Mouse (Mus musculus) CD8-positive naive resting alpha-beta T cell, adult 2 months (primary cell): ENCODE results near the gene Slc5a10.

Experiments
- DNase-seq, 2 experiments: peaks; one replicate each; pipeline ENCODE4 v3.0.0; 2022; ENCODE audit warnings: low read depth in 2 of 2, low spot score in 2 of 2

Gene Slc5a10

GRCm38 (mm10) chr11:61669492-61670490 is 50.8 kb downstream of the Slc5a10 start:
- DNase-seq: no peak

GRCm38 (mm10) chr11:61667782-61668181 is 52.8 kb downstream of the Slc5a10 start:
- DNase-seq: no peak

- no peak for DNase-seq
Measured at GRCm38 (mm10) chr11:61667248-61667647, 53.4 kb downstream of the Slc5a10 start.

DNA sequence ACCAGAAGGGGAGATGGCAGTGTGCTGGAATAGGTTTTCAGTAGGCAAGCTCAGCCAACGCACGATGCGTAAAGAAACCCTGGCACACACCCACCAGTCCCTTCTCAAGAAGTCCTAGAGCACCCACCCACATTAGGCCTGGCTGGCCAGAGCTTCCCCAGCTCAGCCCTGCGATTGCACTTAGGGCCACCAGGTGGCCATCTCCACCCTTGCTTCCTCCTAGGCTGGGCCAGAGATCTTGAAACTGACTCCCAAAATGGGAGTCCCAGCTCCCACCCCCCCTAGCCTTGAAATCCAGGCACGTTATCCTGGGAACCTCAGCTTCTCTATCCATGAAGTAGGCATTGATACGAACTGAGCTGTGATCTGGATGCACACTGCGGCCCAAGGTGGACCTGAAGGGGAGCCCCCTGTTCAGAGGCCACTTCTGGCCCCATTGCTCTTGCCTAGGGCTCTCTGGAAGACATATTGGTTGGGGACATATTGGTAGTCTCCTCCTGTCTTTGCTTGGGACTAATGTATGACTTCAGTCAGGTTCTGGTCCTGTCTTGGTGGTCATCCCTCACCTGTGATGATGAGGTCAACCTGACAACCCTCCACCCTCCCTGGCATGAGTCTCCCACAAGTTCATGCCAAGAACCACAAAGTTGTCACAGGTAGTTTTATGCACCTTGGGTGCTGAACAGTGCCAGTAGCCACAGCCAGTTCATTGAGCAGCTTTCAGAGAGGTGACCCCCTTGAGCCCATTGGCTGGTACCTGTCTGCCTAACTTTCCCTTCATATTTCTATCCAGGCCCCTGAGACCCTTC is 54.4 kb downstream of the Slc5a10 start:
- no peak for DNase-seq

DNA sequence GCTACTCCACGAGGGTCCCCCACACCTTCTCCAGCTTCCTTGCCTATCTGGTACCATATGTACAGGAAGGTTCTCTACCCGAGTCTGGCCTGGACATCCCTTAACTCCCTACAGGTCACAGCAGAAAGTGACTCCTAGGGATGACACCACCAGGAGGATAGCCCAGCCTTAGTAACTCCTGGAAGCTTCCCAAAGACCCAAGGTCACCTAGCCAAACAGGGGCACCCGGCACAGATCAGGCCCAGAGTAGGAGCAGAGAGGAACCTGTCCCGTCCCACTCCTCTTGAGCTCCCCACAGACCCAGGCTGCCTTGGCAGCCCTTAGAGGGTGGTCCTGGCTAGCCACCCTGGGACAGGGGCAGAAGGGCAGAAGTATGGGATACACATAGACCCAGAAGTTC is 55.2 kb downstream of the Slc5a10 start:
- DNase-seq: no peak

- DNase-seq: no peak
Measured at GRCm38 (mm10) chr11:61662189-61662588, 58.4 kb downstream of the Slc5a10 start.

- DNase-seq: no peak
Measured at GRCm38 (mm10) chr11:61660806-61661392, 59.7 kb downstream of the Slc5a10 start.

- no peak for DNase-seq
Measured at GRCm38 (mm10) chr11:61660001-61660400, 60.6 kb downstream of the Slc5a10 start.

- DNase-seq: no peak
Measured at GRCm38 (mm10) chr11:61659011-61659858, 61.4 kb downstream of the Slc5a10 start.

DNA sequence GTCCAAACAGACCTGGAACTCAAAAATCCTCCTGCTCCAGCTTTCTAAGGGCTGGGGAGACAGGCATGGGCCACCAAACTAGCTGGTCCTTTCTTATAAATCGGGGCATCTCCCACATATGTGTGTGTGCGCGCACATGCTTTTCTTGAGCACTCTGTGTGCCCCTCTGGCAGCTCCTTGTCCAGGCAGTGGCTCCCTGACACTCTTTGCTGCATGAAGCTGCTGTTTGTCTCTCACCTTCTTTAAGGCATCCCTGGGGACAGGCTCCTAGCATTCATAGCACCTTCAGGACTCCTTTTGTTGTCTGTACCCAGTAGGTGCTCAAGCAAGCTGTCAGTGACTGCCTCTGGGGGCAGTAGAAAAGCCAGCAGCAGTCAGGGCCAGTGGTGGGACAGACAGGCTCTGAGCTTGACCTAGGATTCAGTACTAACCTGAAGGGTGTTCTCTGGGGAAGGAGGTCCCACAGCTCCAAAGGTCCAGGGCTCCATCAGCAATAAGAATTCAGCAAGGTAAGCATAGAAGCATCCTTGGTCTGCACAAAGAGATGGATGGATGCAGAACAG is 62.2 kb downstream of the Slc5a10 start:
- DNase-seq: no peak

- no peak for DNase-seq
Measured at GRCm38 (mm10) chr11:61657432-61657831, 63.2 kb downstream of the Slc5a10 start.

DNA sequence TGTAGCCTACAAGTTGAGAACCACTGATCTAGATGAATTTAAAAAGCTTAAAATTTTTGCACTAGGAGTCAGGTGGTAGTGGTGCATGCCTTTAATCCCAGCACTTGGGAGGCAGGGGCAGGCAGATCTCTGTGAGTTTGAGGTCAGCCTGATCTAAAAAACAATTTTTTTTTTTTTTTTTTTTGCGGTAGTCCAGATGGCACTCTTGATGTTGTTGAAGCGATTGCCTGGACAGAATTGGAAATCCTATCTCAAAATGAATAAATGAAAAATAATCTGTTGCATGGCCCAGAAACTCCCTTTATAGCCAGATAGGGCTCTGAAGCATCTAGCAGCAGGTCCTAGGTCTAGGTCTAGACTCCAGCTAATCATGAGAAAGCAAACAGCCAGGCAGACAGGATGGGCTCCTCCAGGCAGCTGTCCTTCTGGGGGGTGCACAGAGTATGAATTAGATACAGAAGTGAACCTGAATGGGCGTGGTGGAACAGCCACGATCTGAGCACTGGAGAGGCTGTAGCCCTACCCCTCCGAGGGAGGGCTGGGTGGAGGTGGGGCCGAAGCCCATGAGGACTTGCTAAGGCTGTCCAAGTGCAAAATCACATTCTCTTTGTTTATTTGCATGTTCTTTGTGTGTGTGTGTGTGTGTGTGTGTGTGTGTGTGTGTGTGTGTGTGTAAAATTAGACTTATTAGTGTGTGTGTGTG is 64.3 kb downstream of the Slc5a10 start:
- no peak for DNase-seq

DNA sequence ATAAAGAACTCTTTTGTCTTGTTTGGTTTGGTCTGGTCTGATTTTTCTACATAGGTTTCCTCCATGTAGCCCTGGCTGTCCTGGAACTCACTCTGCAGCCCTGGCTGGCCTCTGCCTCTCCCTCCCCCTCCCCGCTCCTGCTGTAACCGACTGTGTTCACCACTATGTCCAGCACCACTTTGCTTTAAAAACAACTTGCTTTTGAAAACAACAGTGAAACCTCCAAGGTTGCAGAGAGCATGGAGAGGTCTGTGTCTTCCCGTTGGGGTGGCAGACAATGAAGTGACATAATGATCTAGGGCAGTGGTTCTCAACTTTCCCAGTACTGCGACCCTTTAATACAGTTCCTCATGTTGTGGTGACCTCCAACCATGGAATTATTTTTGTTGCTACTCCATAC is 65.0 kb downstream of the Slc5a10 start:
- DNase-seq: no peak

DNA sequence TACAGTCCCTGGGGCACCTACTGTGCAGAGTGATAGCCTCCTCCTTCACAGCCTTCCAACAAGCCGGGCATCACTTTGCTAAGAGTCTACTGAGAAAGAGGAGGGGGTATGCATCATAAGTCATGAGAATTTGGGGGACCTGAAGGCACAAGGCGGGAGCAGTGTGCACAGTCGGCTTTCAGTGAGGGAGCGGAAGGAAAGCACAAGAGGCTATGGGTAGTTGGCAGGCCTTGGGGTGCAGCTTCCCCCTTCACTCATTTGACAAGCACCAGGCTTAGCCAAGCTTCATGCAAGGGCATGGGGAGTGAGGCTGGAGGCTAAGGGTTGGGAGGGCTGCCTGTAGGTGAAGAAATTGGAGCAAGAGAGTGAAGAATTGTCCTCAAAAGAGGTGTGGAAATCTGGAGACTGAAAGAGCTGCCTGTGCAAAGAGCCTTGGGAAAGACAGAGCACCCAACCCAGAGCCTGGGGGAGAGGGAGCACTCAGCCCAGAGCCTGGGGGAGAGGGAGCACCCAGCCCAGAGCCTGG is 65.8 kb downstream of the Slc5a10 start:
- no peak for DNase-seq

DNA sequence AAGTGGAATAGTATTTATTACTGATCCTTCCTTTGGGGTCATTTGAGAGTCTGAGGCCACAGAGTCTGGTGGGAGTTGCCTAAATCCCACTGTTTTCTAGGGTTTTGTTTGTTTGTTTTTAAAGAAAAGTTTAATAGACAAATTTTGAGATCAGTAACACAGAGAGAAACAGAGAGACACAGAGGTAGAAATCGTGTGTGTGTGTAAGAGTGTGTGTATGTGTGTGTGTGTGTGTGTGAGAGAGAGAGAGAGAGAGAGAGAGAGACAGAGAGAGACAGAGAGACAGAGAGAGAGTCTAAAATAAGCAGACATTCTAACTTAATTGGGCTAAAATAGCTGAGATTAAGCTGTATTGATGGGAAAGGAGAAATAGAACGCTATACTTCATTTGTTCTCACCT is 67.1 kb downstream of the Slc5a10 start:
- no peak for DNase-seq

DNA sequence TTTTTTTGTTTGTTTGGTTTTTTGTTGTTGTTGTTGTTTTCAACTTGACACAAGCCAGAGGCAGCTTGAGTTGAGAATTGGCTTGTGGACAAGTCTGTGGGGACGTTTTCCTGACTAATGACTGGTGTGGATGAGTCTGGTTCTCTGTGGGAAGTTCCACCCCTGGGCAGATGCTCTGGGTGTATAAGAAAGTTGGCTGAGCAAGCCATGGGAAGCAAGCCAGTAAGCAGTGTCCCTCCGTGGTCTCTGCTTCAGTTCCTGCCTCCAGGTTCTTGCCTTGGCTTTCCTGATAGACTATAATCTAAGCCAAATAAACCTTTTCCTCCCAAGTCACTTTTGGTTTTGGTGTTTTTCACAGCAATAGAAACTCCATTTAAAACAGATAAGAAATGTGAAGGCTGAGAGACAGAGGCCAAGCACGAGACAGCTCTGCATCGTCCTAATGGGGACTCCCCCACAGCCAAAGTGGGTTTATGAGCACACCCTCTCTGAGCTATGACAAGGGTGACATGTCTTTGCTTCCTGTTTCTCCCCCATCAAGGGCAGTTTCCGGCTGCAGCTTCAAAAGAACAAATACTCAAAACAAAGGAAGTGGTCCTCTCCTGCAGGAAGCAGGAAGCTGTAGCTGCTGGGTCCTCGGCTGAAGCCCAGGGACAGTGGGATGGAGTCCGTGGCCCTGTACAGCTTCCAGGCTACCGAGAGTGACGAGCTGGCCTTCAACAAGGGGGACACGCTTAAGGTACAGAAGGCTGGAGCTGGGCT is 67.8 kb downstream of the Slc5a10 start, which contains the start of gene Grap:
Gene Grap, plus strand, starts transcription at position 580 of the 762 bp plus-strand sequence.
- peak; percentile 80 to 81 for DNase-seq

GRCm38 (mm10) chr11:61652216-61652615 is 68.4 kb downstream of the Slc5a10 start:
- no peak for DNase-seq

GRCm38 (mm10) chr11:61650470-61651265 is 70.0 kb downstream of the Slc5a10 start:
- DNase-seq: no peak
